ENCODE assay signal across 8 mouse cellular contexts in the genomic region with DNA sequence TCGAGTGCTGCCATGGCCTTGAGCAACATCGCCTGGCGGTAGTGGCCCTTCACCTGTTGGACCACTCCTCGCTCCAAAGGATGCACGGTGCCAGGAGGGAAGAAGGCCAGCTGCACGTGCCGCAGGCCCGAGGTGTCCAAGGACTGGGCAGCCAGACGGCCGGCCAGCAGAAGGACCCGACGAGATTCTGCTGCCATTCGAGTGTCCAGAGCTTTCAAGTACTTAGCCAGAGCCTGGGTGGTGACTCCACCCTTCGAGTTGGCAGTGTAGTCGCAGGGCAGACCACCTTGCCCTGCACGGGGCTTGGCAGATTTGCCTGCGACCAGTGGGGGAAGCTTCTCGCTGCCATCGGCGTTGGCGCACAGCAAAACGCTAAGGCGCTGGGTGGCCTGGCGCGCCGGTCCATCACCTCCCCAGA. TPM values are rescaled to one million over a fixed set of nuclear protein-coding genes. Genes with fewer than 3 reads are reported as not detected.
DNase-seq lines count a peak whose midpoint lies in the region; ATAC-seq and TF ChIP-seq lines count a peak whose summit lies in the region.

No protein-coding gene starts in this region.

- no peak; the same call in 1 of the 2 replicates for TF ChIP-seq CTCF in thymus, adult 2 months (IDR thresholded peaks at IDR 0.05; ENCODE audit: borderline replicate concordance, control insufficient read depth, extremely low read depth, insufficient read depth, low read length, poor library complexity)

- H3K27ac ChIP-seq in thymus, adult 2 months (ENCODE audit: control insufficient read depth, insufficient read depth, low read length) = no peak overlapping the region
- H3K27ac ChIP-seq in limb, embryonic 14.5 days (replicated peaks; ENCODE audit: low read depth, low read length) = peak overlapping the region; percentile 93; the same call in 1 of the 2 replicates
- peak overlapping the region; percentile 97 for H3K27ac ChIP-seq in neural tube, embryonic 14.5 days (ENCODE audit: low read depth, low read length)

- WGBS in thymus, adult 2 months = 54% methylated on average over 26 of the region's 26 CpGs
- 37% methylated on average over 23 of the region's 26 CpGs for WGBS in limb, embryonic 14.5 days
- 22% methylated on average over 25 of the region's 26 CpGs for WGBS in neural tube, embryonic 14.5 days

- ATAC-seq in limb, embryonic 14.5 days (ENCODE audit: low FRiP score, low read depth) = no peak
- ATAC-seq in neural tube, embryonic 14.5 days (ENCODE audit: low read depth) = peak; percentile 0; the same call in 1 of the 2 replicates

- peak overlapping the region; percentile 96 for H3K4me2 ChIP-seq in limb, embryonic 14.5 days (replicated peaks; ENCODE audit: low read depth, low read length, severe bottlenecking)
- H3K4me2 ChIP-seq in neural tube, embryonic 14.5 days (ENCODE audit: low read depth, low read length) = peak overlapping the region; percentile 98

- no peak for TF ChIP-seq POLR2A in thymus, adult 2 months (IDR thresholded peaks at IDR 0.05; ENCODE audit: control insufficient read depth, extremely low read depth, insufficient read depth, low read length, poor library complexity)
- no peak for TF ChIP-seq POLR2A in limb, embryonic 14.5 days (IDR thresholded peaks at IDR 0.05; ENCODE audit: borderline replicate concordance, extremely low read depth, insufficient read depth, insufficient read length)

- H3K27me3 ChIP-seq in thymus, adult 2 months (ENCODE audit: control insufficient read depth, insufficient read depth, low read length) = no peaks in the 10 kb centered on the region
- no peaks in the 10 kb centered on the region for H3K27me3 ChIP-seq in limb, embryonic 14.5 days (ENCODE audit: control insufficient read depth, insufficient read depth, low read length)
- no peaks in the 10 kb centered on the region for H3K27me3 ChIP-seq in neural tube, embryonic 14.5 days (ENCODE audit: control insufficient read depth, insufficient read depth, low read length)

- H3K4me3 ChIP-seq in thymus, adult 2 months (ENCODE audit: control insufficient read depth, insufficient read depth, low read length) = peak overlapping the region; percentile 79
- H3K4me3 ChIP-seq in limb, embryonic 14.5 days (replicated peaks; ENCODE audit: low read length) = peak overlapping the region; percentile 58
- peak overlapping the region; percentile 85 for H3K4me3 ChIP-seq in neural tube, embryonic 14.5 days (ENCODE audit: low read depth, low read length)

- H3K9me3 ChIP-seq in limb, embryonic 14.5 days (ENCODE audit: control insufficient read depth, low read length) = no peaks in the 10 kb centered on the region
- no peaks in the 10 kb centered on the region for H3K9me3 ChIP-seq in neural tube, embryonic 14.5 days (ENCODE audit: control insufficient read depth, low read length)

- no peaks in the 10 kb centered on the region for H3K36me3 ChIP-seq in thymus, adult 2 months (ENCODE audit: control insufficient read depth, insufficient read depth, low read length)
- peaks cover 18% of the 10 kb centered on the region; the same call in 1 of the 2 replicates for H3K36me3 ChIP-seq in limb, embryonic 14.5 days (ENCODE audit: control insufficient read depth, insufficient read depth, low read length)
- H3K36me3 ChIP-seq in neural tube, embryonic 14.5 days (ENCODE audit: control insufficient read depth, insufficient read depth, low read length) = no peaks in the 10 kb centered on the region

- peak; percentile 47 to 72 for DNase-seq in adrenal gland, adult (ENCODE audit: inconsistent age in 2 of 2, low spot score in 1 of 2)
- no peak for DNase-seq in adrenal gland, adult 2 months
- DNase-seq in thymus, adult 2 months = no peak
- DNase-seq in thymus, postnatal 0 days (ENCODE audit: low spot score) = no peak
- DNase-seq in heart, postnatal 10 days = peak; percentile 28 to 35
- no peak for DNase-seq in limb, embryonic 14.5 days (ENCODE audit: low spot score)
- no peak for DNase-seq in spleen, adult 18-20 months

- H3K9ac ChIP-seq in limb, embryonic 14.5 days (ENCODE audit: low read depth, low read length, severe bottlenecking) = peak overlapping the region; percentile 89
- H3K9ac ChIP-seq in neural tube, embryonic 14.5 days (replicated peaks; ENCODE audit: low read depth, low read length) = peak overlapping the region; percentile 92

- intact Hi-C loops in heart, postnatal 10 days (cut with DNase I) = loop anchor here (2.0 kb wide), 1 partner anchor 18 kb away; the partner anchor contains the start of gene 1700037H04Rik

- H3K4me1 ChIP-seq in thymus, adult 2 months (replicated peaks; ENCODE audit: control insufficient read depth, insufficient read depth, low read length) = peaks cover 20% of the 10 kb centered on the region
- peaks cover 25% of the 10 kb centered on the region for H3K4me1 ChIP-seq in limb, embryonic 14.5 days (ENCODE audit: control insufficient read depth, insufficient read depth, low read length)
- peaks cover 36% of the 10 kb centered on the region for H3K4me1 ChIP-seq in neural tube, embryonic 14.5 days (ENCODE audit: control insufficient read depth, insufficient read depth, low read length)

RNA-seq across cellular contexts. Expression of gene Cenpb, which starts 1.0 kb away (rescaled TPM):
- total RNA-seq in adrenal gland, adult 2 months (2021) = 10 to 100 TPM; 47.7 to 88.5 TPM
- 94.5 and 107 TPM in 2 replicates for polyA plus RNA-seq in adrenal gland, adult 2 months (2012; rRNA removed)
- 45.6 and 52.5 TPM in 2 replicates for polyA plus RNA-seq in thymus, adult 2 months (2012; rRNA removed)
- polyA plus RNA-seq in thymus, postnatal 0 days (2015; fragmentation: Nextera tagmentation; extraction: Ambion mirVana) = 5.2 and 7.8 TPM in 2 replicates
- 10 to 100 TPM; 71.0 to 75.9 TPM for total RNA-seq in heart, postnatal 10 days (2021)
- polyA plus RNA-seq in limb, embryonic 14.5 days (2012; rRNA removed) = 48.3 and 56.4 TPM in 2 replicates
- polyA plus RNA-seq in limb, embryonic 14.5 days (2014; fragmentation: Nextera tagmentation; extraction: Ambion mirVana) = 9.2 and 12.2 TPM in 2 replicates
- polyA plus RNA-seq in neural tube, embryonic 14.5 days (2014; fragmentation: Nextera tagmentation; extraction: Ambion mirVana) = 7.0 and 10.5 TPM in 2 replicates

RNA-seq across cellular contexts. Expression of gene Cdc25b, which starts 7.9 kb away (rescaled TPM):
- 1 to 10 TPM; 3.4 to 5.5 TPM for total RNA-seq in adrenal gland, adult 2 months (2021)
- 7.7 and 9.7 TPM in 2 replicates for polyA plus RNA-seq in adrenal gland, adult 2 months (2012; rRNA removed)
- 121 and 150 TPM in 2 replicates for polyA plus RNA-seq in thymus, adult 2 months (2012; rRNA removed)
- polyA plus RNA-seq in thymus, postnatal 0 days (2015; fragmentation: Nextera tagmentation; extraction: Ambion mirVana) = 48.4 and 58.6 TPM in 2 replicates
- 10 to 100 TPM; 12.1 to 14.5 TPM for total RNA-seq in heart, postnatal 10 days (2021)
- polyA plus RNA-seq in limb, embryonic 14.5 days (2012; rRNA removed) = 76.4 and 88.9 TPM in 2 replicates
- polyA plus RNA-seq in limb, embryonic 14.5 days (2014; fragmentation: Nextera tagmentation; extraction: Ambion mirVana) = 52.1 and 56.2 TPM in 2 replicates
- polyA plus RNA-seq in neural tube, embryonic 14.5 days (2014; fragmentation: Nextera tagmentation; extraction: Ambion mirVana) = 21.9 and 24.7 TPM in 2 replicates

RNA-seq across cellular contexts. Expression of gene Spef1, which starts 8.2 kb away (rescaled TPM):
- total RNA-seq in adrenal gland, adult 2 months (2021) = 1 to 10 TPM; 4.3 to 5.4 TPM
- polyA plus RNA-seq in adrenal gland, adult 2 months (2012; rRNA removed) = 4.8 and 5.3 TPM in 2 replicates
- 8.3 and 8.7 TPM in 2 replicates for polyA plus RNA-seq in thymus, adult 2 months (2012; rRNA removed)
- polyA plus RNA-seq in thymus, postnatal 0 days (2015; fragmentation: Nextera tagmentation; extraction: Ambion mirVana) = 1.4 and 1.5 TPM in 2 replicates
- total RNA-seq in heart, postnatal 10 days (2021) = 1 to 10 TPM; 6.2 to 7.1 TPM
- polyA plus RNA-seq in limb, embryonic 14.5 days (2012; rRNA removed) = 16.3 and 18.2 TPM in 2 replicates
- 6.7 and 8.1 TPM in 2 replicates for polyA plus RNA-seq in limb, embryonic 14.5 days (2014; fragmentation: Nextera tagmentation; extraction: Ambion mirVana)
- polyA plus RNA-seq in neural tube, embryonic 14.5 days (2014; fragmentation: Nextera tagmentation; extraction: Ambion mirVana) = 9.2 and 9.4 TPM in 2 replicates

RNA-seq across cellular contexts. Expression of gene 1700037H04Rik, which starts 19.0 kb away (rescaled TPM):
- 100 to 1,000 TPM; 114 to 123 TPM for total RNA-seq in adrenal gland, adult 2 months (2021)
- 195 and 319 TPM in 2 replicates for polyA plus RNA-seq in adrenal gland, adult 2 months (2012; rRNA removed)
- polyA plus RNA-seq in thymus, adult 2 months (2012; rRNA removed) = 108 and 135 TPM in 2 replicates
- polyA plus RNA-seq in thymus, postnatal 0 days (2015; fragmentation: Nextera tagmentation; extraction: Ambion mirVana) = 47.8 and 50.6 TPM in 2 replicates
- 10 to 100 TPM; 17.9 to 21.2 TPM for total RNA-seq in heart, postnatal 10 days (2021)
- 62.7 and 76.1 TPM in 2 replicates for polyA plus RNA-seq in limb, embryonic 14.5 days (2012; rRNA removed)
- polyA plus RNA-seq in limb, embryonic 14.5 days (2014; fragmentation: Nextera tagmentation; extraction: Ambion mirVana) = 59.4 and 67.4 TPM in 2 replicates
- polyA plus RNA-seq in neural tube, embryonic 14.5 days (2014; fragmentation: Nextera tagmentation; extraction: Ambion mirVana) = 86.9 and 90.0 TPM in 2 replicates

RNA-seq across cellular contexts. Expression of gene Ap5s1, which starts 28.0 kb away (rescaled TPM):
- total RNA-seq in adrenal gland, adult 2 months (2021) = 10 to 100 TPM; 13.7 to 20.2 TPM
- polyA plus RNA-seq in adrenal gland, adult 2 months (2012; rRNA removed) = 89.8 and 91.7 TPM in 2 replicates
- 45.7 and 52.7 TPM in 2 replicates for polyA plus RNA-seq in thymus, adult 2 months (2012; rRNA removed)
- 19.1 and 22.2 TPM in 2 replicates for polyA plus RNA-seq in thymus, postnatal 0 days (2015; fragmentation: Nextera tagmentation; extraction: Ambion mirVana)
- 10 to 100 TPM; 39.4 to 44.0 TPM for total RNA-seq in heart, postnatal 10 days (2021)
- 29.5 and 50.9 TPM in 2 replicates for polyA plus RNA-seq in limb, embryonic 14.5 days (2012; rRNA removed)
- polyA plus RNA-seq in limb, embryonic 14.5 days (2014; fragmentation: Nextera tagmentation; extraction: Ambion mirVana) = 25.9 and 26.7 TPM in 2 replicates
- 39.4 and 39.5 TPM in 2 replicates for polyA plus RNA-seq in neural tube, embryonic 14.5 days (2014; fragmentation: Nextera tagmentation; extraction: Ambion mirVana)

Comparison
In these comparisons a context has a peak if more than half of its experiments do, and no peak if none do; other contexts are left out.
1. DNase-seq: peak in adrenal gland, adult (2 of 2) and heart, postnatal 10 days (2 of 2); none in adrenal gland, adult 2 months (single experiment), thymus, adult 2 months (single experiment), thymus, postnatal 0 days (single experiment), limb, embryonic 14.5 days (single experiment) and spleen, adult 18-20 months (0 of 2).
2. Peak in every context shown above with its lines, with median percentiles within 50 percentile points of each other: H3K4me3 ChIP-seq.